Mouse (Mus musculus) ES-E14 (cell line): Measurements from ENCODE around the gene Cd302.

Source experiments
- CHD2 ChIP-seq: IDR thresholded peaks from 2 replicates; pipeline ENCODE4 v1.6.1; 2014; ENCODE audit warnings: mild to moderate bottlenecking, low read depth, low read length, inconsistent platforms
- HCFC1 ChIP-seq: IDR thresholded peaks from 2 replicates; pipeline ENCODE4 v1.6.1; 2012; ENCODE audit warnings: low read length, inconsistent platforms, borderline replicate concordance; ENCODE audit not compliant: insufficient read depth
- ZC3H11A ChIP-seq: IDR thresholded peaks from 2 replicates; pipeline ENCODE4 v1.6.1; 2012; ENCODE audit warnings: low read depth, mild to moderate bottlenecking, inconsistent platforms, low read length, borderline replicate concordance
- ZNF384 ChIP-seq: IDR thresholded peaks from 2 replicates; pipeline ENCODE4 v1.6.1; 2012; ENCODE audit warnings: low read depth, low read length, inconsistent platforms

DNA sequence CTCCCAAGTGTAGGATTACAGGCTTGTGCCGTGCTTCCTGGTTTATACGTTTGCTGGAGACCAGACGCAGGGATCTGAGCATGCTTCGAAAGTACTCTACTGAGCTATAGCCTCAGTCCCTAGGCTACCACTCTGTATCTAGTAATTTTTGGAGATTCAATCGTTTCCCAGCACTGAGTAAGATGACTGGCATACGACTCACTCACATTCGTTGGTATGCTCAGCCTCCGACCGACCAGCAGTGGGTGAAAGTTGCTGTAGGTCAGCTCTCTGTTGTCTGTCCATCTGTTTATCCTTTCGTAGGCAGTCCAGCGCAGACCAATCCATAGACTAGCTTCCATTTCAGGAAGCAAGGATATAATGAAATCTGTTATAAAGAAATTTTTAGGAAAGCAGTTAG is 43.3 kb upstream of the Cd302 start:
- TF ChIP-seq ZNF384, result no peak
- TF ChIP-seq ZC3H11A, result no peak
- TF ChIP-seq HCFC1, result no peak
- no peak for TF ChIP-seq CHD2
